Mouse (Mus musculus) heart, adult 2 months (tissue): ENCODE measurements around the gene Ccdc146.

Experiments used
- CTCF ChIP-seq: fragments of 200-600 bp; IDR thresholded peaks from 2 replicates; pipeline ENCODE4 v1.8.1; 2022; ENCODE audit warnings: antibody characterized with exemption, mild to moderate bottlenecking, moderate library complexity
- EP300 ChIP-seq: fragments of 200-500 bp; IDR thresholded peaks from 2 replicates; pipeline ENCODE4 v1.6.1; 2011; ENCODE audit warnings: low read depth, low read length, control low read depth; ENCODE audit not compliant: insufficient read depth
- POLR2A ChIP-seq: fragments of 200-500 bp; IDR thresholded peaks from 2 replicates; pipeline ENCODE4 v1.6.1; 2011; ENCODE audit warnings: mild to moderate bottlenecking, low read depth, low read length, control low read depth; ENCODE audit not compliant: insufficient read depth

DNA sequence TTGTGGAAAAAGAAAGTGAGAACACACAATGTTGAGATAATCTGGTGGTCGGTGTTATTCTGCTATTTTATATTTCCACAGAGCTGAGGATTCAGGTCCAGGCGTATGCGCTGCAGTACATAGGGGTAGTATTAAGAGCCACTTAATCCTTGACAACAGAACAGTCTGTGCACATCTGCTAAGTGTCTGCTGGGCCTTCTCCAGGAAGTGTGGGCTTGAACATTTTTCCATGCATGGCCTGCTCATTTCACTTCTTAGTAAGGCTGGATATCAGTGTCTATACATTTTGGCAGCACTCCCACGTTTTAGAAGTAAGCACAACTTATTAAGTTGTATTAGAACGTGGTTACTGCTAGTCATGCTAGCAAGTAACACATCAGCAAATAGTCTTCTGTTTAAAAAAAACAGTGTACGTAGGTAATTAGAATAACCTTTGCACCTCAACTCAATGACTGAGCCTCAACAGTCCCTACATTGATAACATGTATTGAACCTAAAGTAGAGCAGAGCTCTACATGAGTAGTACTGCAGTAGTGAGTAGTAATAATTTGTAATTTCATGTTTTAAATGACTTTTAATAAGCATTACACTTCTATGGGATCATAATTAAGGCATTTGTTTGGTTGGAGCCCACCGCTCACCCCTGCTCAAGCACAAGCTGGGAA lies 15.1 kb upstream of the Ccdc146 start:
- TF ChIP-seq POLR2A (no peak), CTCF (no peak), EP300 (no peak)
